Mouse (Mus musculus) kidney, postnatal 4 days (tissue): ENCODE measurements around the gene Egln3.

ENCODE experiments used
- DNase-seq, 2 experiments: peaks; one replicate each; pipeline ENCODE4 v3.0.0; 2021; ENCODE audit warnings: mixed read lengths in 2 of 2

The Egln3 gene

GRCm38 (mm10) chr12:54203656-54204045 lies at the start of gene Egln3:
Egln3 (minus strand) TSS chr12:54203860.
- peak; percentile 93 to 94 for DNase-seq

GRCm38 (mm10) chr12:54253449-54253848 lies 49.8 kb upstream of the Egln3 start:
- DNase-seq, result no peak

- no peak for DNase-seq
Observed at GRCm38 (mm10) chr12:54251942-54252400, 48.3 kb upstream of the Egln3 start.

- DNase-seq, result no peak
Observed at GRCm38 (mm10) chr12:54247835-54248234, 44.2 kb upstream of the Egln3 start.

GRCm38 (mm10) chr12:54243158-54243557 lies 39.5 kb upstream of the Egln3 start:
- no peak for DNase-seq

GRCm38 (mm10) chr12:54241976-54242375 lies 38.3 kb upstream of the Egln3 start:
- no peak for DNase-seq

GRCm38 (mm10) chr12:54233794-54234193 lies 30.1 kb upstream of the Egln3 start:
- DNase-seq, result no peak

GRCm38 (mm10) chr12:54232996-54233603 lies 29.4 kb upstream of the Egln3 start:
- no peak for DNase-seq

GRCm38 (mm10) chr12:54232456-54232855 lies 28.8 kb upstream of the Egln3 start:
- DNase-seq, result no peak

GRCm38 (mm10) chr12:54227551-54227950 lies 23.9 kb upstream of the Egln3 start:
- DNase-seq, result no peak

GRCm38 (mm10) chr12:54226341-54226740 lies 22.7 kb upstream of the Egln3 start:
- no peak for DNase-seq

- no peak for DNase-seq
Observed at GRCm38 (mm10) chr12:54225610-54226009, 21.9 kb upstream of the Egln3 start.

GRCm38 (mm10) chr12:54225090-54225489 lies 21.4 kb upstream of the Egln3 start:
- no peak for DNase-seq

GRCm38 (mm10) chr12:54222036-54222760 lies 18.5 kb upstream of the Egln3 start:
- DNase-seq, result no peak

- DNase-seq, result no peak
Observed at GRCm38 (mm10) chr12:54216673-54217072, 13.0 kb upstream of the Egln3 start.

GRCm38 (mm10) chr12:54214426-54214825 lies 10.8 kb upstream of the Egln3 start:
- DNase-seq, result no peak

GRCm38 (mm10) chr12:54213871-54214270 lies 10.2 kb upstream of the Egln3 start:
- no peak for DNase-seq

GRCm38 (mm10) chr12:54213230-54213629 lies 9.6 kb upstream of the Egln3 start:
- no peak for DNase-seq

- peak; percentile 54 to 67 for DNase-seq
Observed at GRCm38 (mm10) chr12:54209182-54209563, 5.5 kb upstream of the Egln3 start.

- no peak for DNase-seq
Observed at GRCm38 (mm10) chr12:54208433-54209181, 4.9 kb upstream of the Egln3 start.

GRCm38 (mm10) chr12:54205731-54206130 lies 2.1 kb upstream of the Egln3 start:
- DNase-seq, result no peak

- DNase-seq, result peak; percentile 81 to 87
Observed at GRCm38 (mm10) chr12:54205195-54205594, 1.5 kb upstream of the Egln3 start.

GRCm38 (mm10) chr12:54202765-54203655 lies 650 bp downstream of the Egln3 start:
- peak; percentile 54 to 69 for DNase-seq
